Mouse (Mus musculus) embryonic fibroblast, embryonic 13.5 days (primary cell): ENCODE measurements around the gene Gm17409. TPM values are rescaled to one million over a fixed set of nuclear protein-coding genes. Genes with fewer than 3 reads are reported as not detected.

ENCODE experiments used
- H3K27ac ChIP-seq: 2 replicates; pipeline ENCODE4 v1.5.1; 2012; ENCODE audit warnings: low read length, control low read depth, inconsistent platforms; ENCODE audit not compliant: insufficient read depth
- H3K4me1 ChIP-seq: 2 replicates; pipeline ENCODE4 v1.6.1; 2011; ENCODE audit warnings: low read length; ENCODE audit not compliant: control insufficient read depth, insufficient read depth
- H3K4me3 ChIP-seq: 2 replicates; pipeline ENCODE4 v1.5.1; 2011; ENCODE audit warnings: mild to moderate bottlenecking, control low read depth, low read length; ENCODE audit not compliant: insufficient read depth
- CTCF ChIP-seq: IDR thresholded peaks from 2 replicates; pipeline ENCODE4 v1.5.1; 2011; ENCODE audit warnings: mild to moderate bottlenecking, control low read depth, low read length, moderate library complexity, borderline replicate concordance; ENCODE audit not compliant: insufficient read depth
- POLR2A ChIP-seq: IDR thresholded peaks from 2 replicates; pipeline ENCODE4 v1.6.1; 2011; ENCODE audit warnings: low read depth, mild to moderate bottlenecking, control low read depth, low read length, moderate library complexity
- polyA plus RNA-seq: library from polyadenylated mRNA; stranded (reverse); fragments of >200 nt; gene quantifications from 2 replicates; pipeline ENCODE4 v1.2.4, GENCODE M21; 2011; ENCODE audit warnings: low read depth; ENCODE audit not compliant: missing spikeins, insufficient read length

Gene Gm17409
- polyA plus RNA-seq = not detected in 2 replicates

GRCm38 (mm10) chr2:58469816-58470215 is at the start of gene Gm17409:
TSS of gene Gm17409 (plus strand) at chr2:58470116.
- H3K27ac ChIP-seq = no peak within 1 kb of the TSS
- TF ChIP-seq CTCF (no peak), POLR2A (no peak)
- no peaks in the 10 kb centered on the region for H3K4me1 ChIP-seq
- no peak within 1 kb of the TSS for H3K4me3 ChIP-seq

DNA sequence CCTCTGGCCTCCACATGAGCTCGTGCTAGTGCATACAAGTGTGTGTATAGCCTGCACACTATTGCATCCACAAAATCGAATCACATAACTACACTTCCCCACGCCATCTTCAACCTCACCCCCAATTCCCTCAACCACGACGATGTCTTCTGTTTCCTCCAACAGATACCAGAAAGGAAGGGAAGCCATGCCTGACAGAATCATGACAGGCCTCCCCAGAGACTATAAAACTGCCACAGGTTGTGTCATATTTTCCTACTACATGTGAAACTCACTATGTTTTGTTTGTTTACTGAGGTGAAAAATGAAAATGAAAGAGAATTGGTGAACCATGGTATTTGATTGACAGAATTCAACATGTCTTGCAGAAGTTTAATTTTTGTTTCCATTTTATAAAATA is 46.6 kb upstream of the Gm17409 start:
- TF ChIP-seq CTCF (no peak), POLR2A (no peak)
- Histone ChIP-seq H3K27ac (no peak overlapping the region), H3K4me1 (no peaks in the 10 kb centered on the region), H3K4me3 (no peak overlapping the region)

- no peak for TF ChIP-seq CTCF
- TF ChIP-seq POLR2A = no peak
These were observed 44.4 kb upstream of the Gm17409 start for GRCm38 (mm10) chr2:58425436-58426004.

GRCm38 (mm10) chr2:58432211-58432610 is 37.7 kb upstream of the Gm17409 start:
- no peak overlapping the region for H3K4me3 ChIP-seq
- no peak overlapping the region for H3K27ac ChIP-seq
- no peaks in the 10 kb centered on the region for H3K4me1 ChIP-seq
- TF ChIP-seq POLR2A (no peak), CTCF (no peak)

More at GRCm38 (mm10) chr2:58425436-58426004, 44.4 kb upstream of the Gm17409 start:
- H3K27ac ChIP-seq = no peak overlapping the region
- H3K4me1 ChIP-seq = no peaks in the 10 kb centered on the region
- no peak overlapping the region for H3K4me3 ChIP-seq

GRCm38 (mm10) chr2:58433317-58433716 is 36.6 kb upstream of the Gm17409 start:
- TF ChIP-seq POLR2A (no peak), CTCF (no peak)
- H3K4me1 ChIP-seq = no peaks in the 10 kb centered on the region
- H3K27ac ChIP-seq = no peak overlapping the region
- H3K4me3 ChIP-seq = no peak overlapping the region

GRCm38 (mm10) chr2:58434438-58434837 is 35.5 kb upstream of the Gm17409 start:
- Histone ChIP-seq H3K4me3 (no peak overlapping the region), H3K4me1 (no peaks in the 10 kb centered on the region), H3K27ac (peak overlapping the region; percentile 6; the same call in 1 of the 2 replicates)
- no peak for TF ChIP-seq CTCF

GRCm38 (mm10) chr2:58435507-58435906 is 34.4 kb upstream of the Gm17409 start:
- TF ChIP-seq CTCF = no peak
- no peak for TF ChIP-seq POLR2A
- H3K4me3 ChIP-seq = no peak overlapping the region
- no peaks in the 10 kb centered on the region for H3K4me1 ChIP-seq
- H3K27ac ChIP-seq = no peak overlapping the region

GRCm38 (mm10) chr2:58436911-58437310 is 33.0 kb upstream of the Gm17409 start:
- no peak for TF ChIP-seq POLR2A
- TF ChIP-seq CTCF = no peak
- Histone ChIP-seq H3K4me3 (no peak overlapping the region), H3K27ac (no peak overlapping the region), H3K4me1 (no peaks in the 10 kb centered on the region)

DNA sequence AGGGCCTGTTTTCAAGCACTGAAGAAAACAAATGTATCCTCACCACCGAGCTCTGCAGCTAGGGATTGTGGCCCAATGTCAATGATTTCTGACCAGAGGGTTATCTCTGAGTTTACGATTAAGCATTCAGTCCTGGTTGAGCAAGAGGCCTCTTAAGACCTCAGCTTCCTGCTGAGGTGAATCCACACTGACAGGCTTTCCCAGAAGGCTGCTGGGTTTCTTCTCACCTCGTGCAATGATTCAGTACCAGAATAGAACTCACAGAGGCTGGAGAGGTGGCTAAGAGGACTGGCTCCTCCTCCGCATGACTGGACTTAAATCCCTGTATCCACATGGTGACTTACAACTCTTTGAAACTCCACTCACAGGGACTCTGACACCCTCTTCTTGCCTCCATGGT is 26.8 kb upstream of the Gm17409 start:
- TF ChIP-seq POLR2A = no peak
- no peak for TF ChIP-seq CTCF
- Histone ChIP-seq H3K27ac (no peak overlapping the region), H3K4me3 (no peak overlapping the region), H3K4me1 (no peaks in the 10 kb centered on the region)

GRCm38 (mm10) chr2:58447001-58447400 is 22.9 kb upstream of the Gm17409 start:
- Histone ChIP-seq H3K27ac (no peak overlapping the region), H3K4me3 (no peak overlapping the region), H3K4me1 (no peaks in the 10 kb centered on the region)
- TF ChIP-seq POLR2A (no peak), CTCF (no peak)
